Mouse (Mus musculus): ENCODE measurements around the gene Pdilt. TPM values are rescaled to one million over a fixed set of nuclear protein-coding genes. Genes with fewer than 3 reads are reported as not detected.

Gene Pdilt
- polyA plus RNA-seq, 1 experiment from 2014 or later = not detected

DNA sequence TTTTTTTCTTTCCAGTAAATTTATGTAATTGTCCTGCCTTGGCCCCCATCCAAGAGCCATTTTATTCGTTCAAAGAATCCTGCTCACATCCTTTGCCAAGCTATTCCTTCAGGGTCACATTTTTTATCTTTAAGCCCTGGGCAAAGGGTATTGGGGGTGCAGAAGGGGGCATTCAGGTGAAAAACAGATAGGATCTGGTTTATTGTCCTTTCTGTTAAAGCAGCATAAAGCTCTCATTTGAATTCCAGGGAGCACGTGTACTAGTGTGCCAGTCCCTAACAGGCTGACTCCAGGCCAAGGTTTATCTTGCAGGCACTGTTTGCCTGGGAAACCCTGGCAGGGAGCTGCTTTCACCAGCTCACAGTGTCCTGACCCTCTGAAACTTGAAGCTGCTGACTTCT is 2.6 kb upstream of the Pdilt start:
- no peaks in the 10 kb centered on the region for H3K36me3 ChIP-seq (ENCODE audit: control insufficient read depth, insufficient read depth, low read length)
- no peak for ATAC-seq (ENCODE audit: insufficient number of reproducible peaks, insufficient read depth, low FRiP score, low read depth)
- no peaks in the 10 kb centered on the region for H3K9me3 ChIP-seq (ENCODE audit: control insufficient read depth, low read length)

DNA sequence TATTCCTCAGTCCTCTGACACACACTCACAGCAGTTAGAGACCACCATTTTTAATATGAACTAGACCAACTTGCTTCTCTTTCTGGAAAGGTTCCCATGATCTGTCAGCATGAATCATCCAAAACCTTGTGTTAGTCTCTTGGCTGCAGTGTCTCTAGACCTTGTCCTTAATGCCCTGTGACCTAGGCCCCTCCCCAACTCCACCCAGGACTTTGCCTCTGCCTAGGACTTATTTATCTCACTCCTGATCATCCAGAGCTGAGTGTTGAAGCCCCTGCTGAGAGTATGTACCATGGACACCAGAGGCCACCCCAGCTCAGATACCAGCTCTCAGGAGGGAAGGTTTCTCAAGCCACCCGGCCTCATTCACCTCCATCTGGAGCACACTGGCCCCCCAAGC is 904 bp downstream of the Pdilt start:
- Histone ChIP-seq H3K9me3 (ENCODE audit: control insufficient read depth, low read length) (no peaks in the 10 kb centered on the region), H3K9ac (ENCODE audit: low read length) (no peak overlapping the region), H3K36me3 (ENCODE audit: control insufficient read depth, insufficient read depth, low read length) (no peaks in the 10 kb centered on the region), H3K4me1 (ENCODE audit: control insufficient read depth in 2 of 2, insufficient read depth in 2 of 2, low read length in 2 of 2) (no peaks in the 10 kb centered on the region), H3K4me3 (ENCODE audit: control insufficient read depth in 1 of 2, insufficient read depth in 1 of 2, low read depth in 1 of 2, low read length in 2 of 2) (no peak overlapping the region), H3K4me2 (ENCODE audit: low read length) (no peak overlapping the region), H3K27ac (replicated peaks in 1 of 2; ENCODE audit: control insufficient read depth in 1 of 2, insufficient read depth in 1 of 2, low read depth in 2 of 2, low read length in 2 of 2) (no peak overlapping the region), H3K27me3 (ENCODE audit: control insufficient read depth, insufficient read depth, low read length) (no peaks in the 10 kb centered on the region)
- 58% methylated on average over 1 of the region's 1 CpGs for WGBS
- ATAC-seq (ENCODE audit: insufficient number of reproducible peaks, insufficient read depth, low FRiP score, low read depth) = no peak

More for the DNA sequence above, 2.6 kb upstream of the Pdilt start:
- Histone ChIP-seq H3K4me1 (ENCODE audit: control insufficient read depth in 2 of 2, insufficient read depth in 2 of 2, low read length in 2 of 2) (no peaks in the 10 kb centered on the region), H3K4me2 (ENCODE audit: low read length) (no peak overlapping the region), H3K4me3 (ENCODE audit: control insufficient read depth in 1 of 2, insufficient read depth in 1 of 2, low read depth in 1 of 2, low read length in 2 of 2) (no peak overlapping the region), H3K27me3 (ENCODE audit: control insufficient read depth, insufficient read depth, low read length) (no peaks in the 10 kb centered on the region), H3K27ac (replicated peaks in 1 of 2; ENCODE audit: control insufficient read depth in 1 of 2, insufficient read depth in 1 of 2, low read depth in 2 of 2, low read length in 2 of 2) (no peak overlapping the region), H3K9ac (ENCODE audit: low read length) (no peak overlapping the region)
- WGBS = 32% methylated on average over 2 of the region's 2 CpGs

DNA sequence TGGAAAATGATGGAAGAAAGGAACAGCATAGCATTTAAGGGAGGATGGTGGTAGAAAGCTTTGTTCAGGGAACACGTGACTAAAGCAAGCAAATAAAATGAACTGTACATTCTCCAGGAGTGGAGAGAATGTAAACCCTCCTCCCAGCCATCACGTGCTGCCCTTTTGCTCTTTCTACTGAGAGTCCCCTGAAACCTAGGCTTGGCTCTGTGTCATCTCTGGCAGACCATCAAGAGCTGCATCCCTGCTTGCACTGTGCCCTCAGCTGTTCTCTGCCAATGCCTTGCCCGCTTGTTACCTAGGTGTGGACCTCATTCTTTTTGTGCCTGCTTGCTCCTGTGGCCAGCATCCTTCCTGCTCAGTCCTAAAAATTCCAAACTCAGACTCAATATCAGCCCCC is 1.5 kb downstream of the Pdilt start:
- no peak overlapping the region for H3K4me3 ChIP-seq (ENCODE audit: control insufficient read depth in 1 of 2, insufficient read depth in 1 of 2, low read depth in 1 of 2, low read length in 2 of 2)
- WGBS = 64% methylated on average over 3 of the region's 3 CpGs

DNA sequence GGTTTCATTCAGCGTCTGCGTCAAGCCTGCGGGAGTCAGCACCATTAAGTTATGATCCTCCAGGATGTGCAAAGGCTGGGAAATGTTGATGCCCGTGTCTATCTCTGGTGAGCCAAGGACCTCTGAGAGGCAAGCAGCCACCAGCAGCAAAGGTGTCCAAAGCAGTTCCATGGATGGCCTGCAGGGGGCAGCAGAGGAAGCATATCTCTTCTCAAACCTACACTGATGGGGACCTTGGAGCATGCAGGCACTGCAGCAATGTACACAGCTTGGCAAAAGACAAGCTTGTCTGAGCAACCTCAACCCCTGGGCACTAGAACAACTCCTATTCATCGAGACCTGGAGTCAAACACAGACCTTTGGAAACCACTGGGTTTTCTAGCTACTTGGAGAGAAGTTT is 3.6 kb downstream of the Pdilt start:
- no peak for ATAC-seq (ENCODE audit: insufficient number of reproducible peaks, insufficient read depth, low FRiP score, low read depth)
- H3K9ac ChIP-seq (ENCODE audit: low read length) = no peak overlapping the region
- no peak overlapping the region for H3K4me2 ChIP-seq (ENCODE audit: low read length)
- H3K4me3 ChIP-seq (ENCODE audit: control insufficient read depth in 1 of 2, insufficient read depth in 1 of 2, low read depth in 1 of 2, low read length in 2 of 2) = no peak overlapping the region
- H3K4me1 ChIP-seq (ENCODE audit: control insufficient read depth in 2 of 2, insufficient read depth in 2 of 2, low read length in 2 of 2) = no peaks in the 10 kb centered on the region
- 39% methylated on average over 5 of the region's 5 CpGs for WGBS
- H3K9me3 ChIP-seq (ENCODE audit: control insufficient read depth, low read length) = no peaks in the 10 kb centered on the region
- no peak overlapping the region for H3K27ac ChIP-seq (replicated peaks in 1 of 2; ENCODE audit: control insufficient read depth in 1 of 2, insufficient read depth in 1 of 2, low read depth in 2 of 2, low read length in 2 of 2)
- H3K27me3 ChIP-seq (ENCODE audit: control insufficient read depth, insufficient read depth, low read length) = no peaks in the 10 kb centered on the region; the same call in 1 of the 2 replicates
- H3K36me3 ChIP-seq (ENCODE audit: control insufficient read depth, insufficient read depth, low read length) = no peaks in the 10 kb centered on the region

More for the DNA sequence above, 1.5 kb downstream of the Pdilt start:
- Histone ChIP-seq H3K9me3 (ENCODE audit: control insufficient read depth, low read length) (no peaks in the 10 kb centered on the region), H3K27ac (replicated peaks in 1 of 2; ENCODE audit: control insufficient read depth in 1 of 2, insufficient read depth in 1 of 2, low read depth in 2 of 2, low read length in 2 of 2) (no peak overlapping the region), H3K36me3 (ENCODE audit: control insufficient read depth, insufficient read depth, low read length) (no peaks in the 10 kb centered on the region), H3K4me2 (ENCODE audit: low read length) (no peak overlapping the region), H3K4me1 (ENCODE audit: control insufficient read depth in 2 of 2, insufficient read depth in 2 of 2, low read length in 2 of 2) (no peaks in the 10 kb centered on the region), H3K27me3 (ENCODE audit: control insufficient read depth, insufficient read depth, low read length) (no peaks in the 10 kb centered on the region), H3K9ac (ENCODE audit: low read length) (no peak overlapping the region)
- ATAC-seq (ENCODE audit: insufficient number of reproducible peaks, insufficient read depth, low FRiP score, low read depth) = no peak

DNA sequence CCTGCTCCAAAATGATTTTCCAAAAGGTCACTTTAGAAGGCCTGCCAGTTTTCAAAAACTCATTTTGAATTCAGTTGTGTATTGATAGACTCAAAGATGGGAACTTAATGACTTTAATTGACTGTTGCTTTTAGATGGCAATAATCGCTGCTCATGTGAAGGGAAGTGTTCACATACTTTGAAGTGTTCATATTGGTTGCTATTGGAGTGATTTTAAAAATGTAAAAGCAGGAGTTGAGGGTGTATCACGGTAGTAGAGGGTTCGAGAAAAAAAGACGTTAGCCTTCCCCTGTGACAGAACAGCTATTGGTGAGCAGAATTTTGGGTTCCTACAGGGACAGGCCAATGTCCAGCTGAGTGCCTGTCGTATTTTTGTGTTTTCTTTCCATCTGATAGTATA is 4.1 kb downstream of the Pdilt start, which contains the start of gene Acsm5:
Gene Acsm5 (plus strand): TSS at position 301 of the 400 bp plus-strand sequence.
- Histone ChIP-seq H3K27me3 (ENCODE audit: control insufficient read depth, insufficient read depth, low read length) (no peaks in the 10 kb centered on the region; the same call in 1 of the 2 replicates), H3K4me3 (ENCODE audit: control insufficient read depth in 1 of 2, insufficient read depth in 1 of 2, low read depth in 1 of 2, low read length in 2 of 2) (no peak within 1 kb of the TSS), H3K27ac (replicated peaks in 1 of 2; ENCODE audit: control insufficient read depth in 1 of 2, insufficient read depth in 1 of 2, low read depth in 2 of 2, low read length in 2 of 2) (no peak within 1 kb of the TSS), H3K9ac (ENCODE audit: low read length) (no peak within 1 kb of the TSS), H3K9me3 (ENCODE audit: control insufficient read depth, low read length) (no peaks in the 10 kb centered on the region), H3K4me2 (ENCODE audit: low read length) (no peak within 1 kb of the TSS), H3K4me1 (ENCODE audit: control insufficient read depth in 2 of 2, insufficient read depth in 2 of 2, low read length in 2 of 2) (no peaks in the 10 kb centered on the region), H3K36me3 (ENCODE audit: control insufficient read depth, insufficient read depth, low read length) (no peaks in the 10 kb centered on the region)
- WGBS = 60% methylated on average over 5 of the region's 5 CpGs
- no peak for ATAC-seq (ENCODE audit: insufficient number of reproducible peaks, insufficient read depth, low FRiP score, low read depth)

DNA sequence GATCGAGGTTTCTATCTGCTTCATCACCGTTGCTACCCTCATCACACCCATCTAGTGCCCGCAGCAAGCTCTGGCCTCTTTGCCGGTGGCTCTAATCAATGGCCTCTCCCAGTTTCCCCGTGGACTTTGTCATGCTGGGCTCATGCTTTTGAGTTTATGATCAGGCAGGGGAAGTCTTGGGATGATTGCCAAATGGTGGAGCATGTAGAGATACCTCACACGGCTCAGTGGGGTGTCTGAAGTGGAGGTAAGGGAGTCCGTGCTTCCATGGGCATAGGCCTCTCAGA is 7.1 kb downstream of the Pdilt start:
- H3K27ac ChIP-seq (replicated peaks in 1 of 2; ENCODE audit: control insufficient read depth in 1 of 2, insufficient read depth in 1 of 2, low read depth in 2 of 2, low read length in 2 of 2) = no peak overlapping the region
- H3K36me3 ChIP-seq (ENCODE audit: control insufficient read depth, insufficient read depth, low read length) = no peaks in the 10 kb centered on the region
- 70% methylated on average over 7 of the region's 7 CpGs for WGBS
- no peaks in the 10 kb centered on the region; the same call in 1 of the 2 replicates for H3K27me3 ChIP-seq (ENCODE audit: control insufficient read depth, insufficient read depth, low read length)
- no peaks in the 10 kb centered on the region for H3K4me1 ChIP-seq (ENCODE audit: control insufficient read depth in 2 of 2, insufficient read depth in 2 of 2, low read length in 2 of 2)
- ATAC-seq (ENCODE audit: insufficient number of reproducible peaks, insufficient read depth, low FRiP score, low read depth) = no peak
- H3K9ac ChIP-seq (ENCODE audit: low read length) = no peak overlapping the region
- H3K4me2 ChIP-seq (ENCODE audit: low read length) = no peak overlapping the region
- no peaks in the 10 kb centered on the region for H3K9me3 ChIP-seq (ENCODE audit: control insufficient read depth, low read length)
- no peak overlapping the region for H3K4me3 ChIP-seq (ENCODE audit: control insufficient read depth in 1 of 2, insufficient read depth in 1 of 2, low read depth in 1 of 2, low read length in 2 of 2)

DNA sequence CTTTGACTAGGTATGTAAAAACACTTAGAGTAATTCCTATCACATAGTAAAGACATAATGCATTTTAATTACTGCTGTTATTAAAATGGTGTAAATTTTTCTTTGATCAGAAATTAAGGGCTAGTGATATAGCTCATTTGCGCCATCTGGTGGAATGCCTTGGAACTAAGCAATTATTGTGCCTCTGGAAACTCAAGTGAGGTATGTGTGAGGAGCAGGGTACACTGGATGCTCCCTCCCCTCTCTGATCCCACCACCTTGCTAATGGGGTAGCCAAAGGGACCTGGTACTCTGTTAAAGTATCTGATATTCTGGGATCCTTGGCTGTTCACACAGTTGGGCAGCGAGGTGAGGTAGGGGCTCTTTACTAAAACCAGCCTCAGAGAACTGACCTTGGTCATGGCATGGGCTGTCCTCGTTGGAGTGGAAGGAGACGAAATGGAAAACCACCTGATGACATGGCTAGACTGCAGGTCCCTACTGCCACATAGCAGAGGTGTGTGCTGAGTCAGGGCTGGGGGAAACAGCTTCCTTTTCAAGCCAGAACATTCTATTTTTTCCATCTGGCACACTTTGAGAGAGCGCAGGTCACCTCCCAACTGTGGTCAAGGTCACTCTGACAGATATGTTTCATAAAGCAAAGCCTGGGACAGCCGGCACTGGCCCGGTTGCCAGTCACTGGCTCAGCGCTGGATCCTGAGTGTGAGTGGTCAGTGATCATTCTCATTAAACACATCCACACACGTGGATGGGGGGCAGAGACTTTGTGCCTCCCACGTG is 7.6 kb downstream of the Pdilt start:
- ATAC-seq (ENCODE audit: insufficient number of reproducible peaks, insufficient read depth, low FRiP score, low read depth) = no peak
- Histone ChIP-seq H3K27ac (replicated peaks in 1 of 2; ENCODE audit: control insufficient read depth in 1 of 2, insufficient read depth in 1 of 2, low read depth in 2 of 2, low read length in 2 of 2) (no peak overlapping the region), H3K4me1 (ENCODE audit: control insufficient read depth in 2 of 2, insufficient read depth in 2 of 2, low read length in 2 of 2) (no peaks in the 10 kb centered on the region), H3K4me2 (ENCODE audit: low read length) (no peak overlapping the region), H3K9me3 (ENCODE audit: control insufficient read depth, low read length) (no peaks in the 10 kb centered on the region), H3K4me3 (ENCODE audit: control insufficient read depth in 1 of 2, insufficient read depth in 1 of 2, low read depth in 1 of 2, low read length in 2 of 2) (no peak overlapping the region), H3K9ac (ENCODE audit: low read length) (no peak overlapping the region), H3K27me3 (ENCODE audit: control insufficient read depth, insufficient read depth, low read length) (no peaks in the 10 kb centered on the region; the same call in 1 of the 2 replicates), H3K36me3 (ENCODE audit: control insufficient read depth, insufficient read depth, low read length) (no peaks in the 10 kb centered on the region)
- 51% methylated on average over 10 of the region's 10 CpGs for WGBS

DNA sequence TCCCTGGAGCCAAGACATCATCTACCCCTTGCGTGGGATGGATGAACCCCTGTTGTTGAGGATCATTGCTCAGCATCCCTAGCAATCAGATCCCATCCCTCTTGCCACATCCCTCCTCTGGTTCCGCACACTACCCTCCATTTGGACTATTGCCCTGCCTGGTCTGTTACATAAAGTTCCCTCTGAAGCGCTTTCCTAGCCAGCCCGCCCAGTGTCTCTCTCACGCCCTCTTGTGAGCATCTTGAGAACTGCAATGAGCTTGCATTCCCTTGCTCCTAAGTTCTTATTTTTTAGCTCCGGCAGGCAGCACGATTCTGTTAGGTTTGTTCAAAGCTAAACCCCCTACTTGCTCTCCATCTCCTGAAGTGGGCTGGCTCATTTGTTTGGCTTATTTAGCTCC is 10.2 kb downstream of the Pdilt start:
- Histone ChIP-seq H3K36me3 (ENCODE audit: control insufficient read depth, insufficient read depth, low read length) (no peaks in the 10 kb centered on the region), H3K9me3 (ENCODE audit: control insufficient read depth, low read length) (no peaks in the 10 kb centered on the region), H3K4me2 (ENCODE audit: low read length) (no peak overlapping the region), H3K9ac (ENCODE audit: low read length) (no peak overlapping the region), H3K27ac (replicated peaks in 1 of 2; ENCODE audit: control insufficient read depth in 1 of 2, insufficient read depth in 1 of 2, low read depth in 2 of 2, low read length in 2 of 2) (no peak overlapping the region), H3K4me1 (ENCODE audit: control insufficient read depth in 2 of 2, insufficient read depth in 2 of 2, low read length in 2 of 2) (no peaks in the 10 kb centered on the region), H3K27me3 (ENCODE audit: control insufficient read depth, insufficient read depth, low read length) (no peaks in the 10 kb centered on the region; the same call in 1 of the 2 replicates), H3K4me3 (ENCODE audit: control insufficient read depth in 1 of 2, insufficient read depth in 1 of 2, low read depth in 1 of 2, low read length in 2 of 2) (no peak overlapping the region)
- ATAC-seq (ENCODE audit: insufficient number of reproducible peaks, insufficient read depth, low FRiP score, low read depth) = no peak
- WGBS = 24% methylated on average over 7 of the region's 7 CpGs

All from heart, embryonic 14.5 days (tissue).